Mouse (Mus musculus) gastrocnemius, postnatal 4 days (tissue): Measurements from ENCODE around the gene Kcnh1. TPM values are rescaled to one million over a fixed set of nuclear protein-coding genes. Genes with fewer than 3 reads are reported as not detected.

ENCODE experiments used
- DNase-seq, 2 experiments: peaks; one replicate each; pipeline ENCODE4 v3.0.0; 2021 to 2022; ENCODE audit warnings: low spot score in 2 of 2, mixed read lengths in 2 of 2
- total RNA-seq, 2 experiments: library from RNA; stranded (reverse); gene quantifications; 2 replicates each; pipeline ENCODE4 v1.2.3; 2021

Kcnh1 gene
- total RNA-seq, 2 experiments from 2014 or later: 0.10 to 0.12 TPM

DNA sequence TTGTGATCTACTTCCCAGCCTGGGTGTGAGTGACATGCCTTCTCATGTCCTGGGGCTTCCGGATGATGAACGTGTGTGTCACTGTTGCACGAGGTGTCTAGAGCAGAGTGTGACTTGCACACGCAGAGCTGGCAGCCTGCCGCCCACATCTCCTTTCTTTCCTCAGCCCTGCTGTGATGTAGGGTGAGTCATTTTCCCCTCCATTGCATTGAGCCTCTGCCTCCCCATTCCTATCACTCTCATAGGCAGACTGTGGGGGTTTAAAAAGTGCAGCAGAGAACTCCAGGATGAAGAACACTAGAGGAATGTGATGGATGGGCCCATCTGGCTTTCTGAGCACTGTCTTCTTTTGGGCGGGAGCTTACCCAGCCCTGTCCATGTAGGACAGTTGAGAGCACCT, 76.4 kb downstream of the Kcnh1 start:
- no peak for DNase-seq

DNA sequence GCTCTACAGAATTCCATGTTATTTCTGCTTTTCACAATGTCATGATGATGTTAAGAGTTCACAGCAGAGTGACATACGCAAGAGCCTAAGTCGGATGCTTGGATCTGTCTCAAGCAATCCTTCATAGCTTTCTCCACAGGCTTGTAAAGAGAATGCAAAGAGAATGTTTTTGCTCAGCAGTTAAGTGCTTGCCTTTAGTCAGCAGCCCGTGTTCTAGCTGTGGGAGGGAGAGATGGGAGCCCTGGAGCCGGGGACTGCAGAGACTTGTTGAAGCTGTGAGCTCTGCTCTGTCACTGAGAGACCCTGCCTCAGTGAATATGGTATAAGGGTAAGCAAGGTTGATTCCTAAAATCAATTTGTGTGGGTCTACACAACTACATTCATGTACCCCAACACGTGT, 78.3 kb downstream of the Kcnh1 start:
- DNase-seq: no peak

DNA sequence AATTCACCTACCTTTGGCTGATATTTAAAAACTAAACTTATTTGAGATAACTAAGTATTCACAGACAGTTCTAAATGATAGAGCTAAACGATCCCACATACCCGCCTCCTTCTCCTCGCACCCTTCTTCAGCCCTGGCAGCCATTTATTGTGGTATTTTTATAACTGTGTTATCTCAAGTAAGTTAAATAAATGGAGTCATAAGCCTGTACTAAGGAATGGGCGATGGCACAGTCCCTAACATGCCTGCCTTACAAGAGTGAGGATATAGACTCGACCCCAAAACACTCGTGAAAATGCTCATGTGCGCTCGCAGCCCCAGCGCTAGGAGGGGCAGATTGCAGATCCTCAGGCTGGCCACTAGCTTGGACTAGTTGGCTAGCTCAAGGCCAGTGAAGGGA, 79.3 kb downstream of the Kcnh1 start:
- no peak for DNase-seq

DNA sequence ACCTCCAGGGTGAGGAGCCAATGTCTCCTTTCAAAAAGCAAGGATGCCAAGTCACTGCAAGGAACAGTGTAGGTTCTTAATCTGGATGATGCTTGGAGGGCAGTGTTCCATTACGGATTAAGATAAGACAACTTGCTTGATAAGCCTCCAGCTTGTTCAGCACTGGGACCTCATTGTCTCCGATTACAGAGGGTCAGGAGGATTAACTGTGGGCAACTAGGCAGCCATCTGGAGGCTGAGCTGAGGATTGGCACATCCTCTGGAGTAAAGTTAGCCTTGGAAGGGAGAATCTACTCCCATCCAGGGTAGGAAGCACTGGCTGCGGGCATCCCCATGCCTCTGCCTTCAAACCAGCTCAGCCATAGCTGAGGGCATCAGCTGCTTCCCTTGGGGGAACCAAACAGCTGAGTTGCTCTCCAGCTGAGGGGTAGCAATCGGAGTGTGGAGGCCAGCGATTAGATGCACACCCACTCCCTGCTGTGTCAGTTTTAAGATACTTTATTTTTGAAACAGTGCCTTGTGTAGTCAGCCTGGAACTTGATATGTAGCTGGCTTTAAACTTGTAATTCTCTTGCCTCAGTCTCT, 87.3 kb downstream of the Kcnh1 start:
- DNase-seq: no peak

DNA sequence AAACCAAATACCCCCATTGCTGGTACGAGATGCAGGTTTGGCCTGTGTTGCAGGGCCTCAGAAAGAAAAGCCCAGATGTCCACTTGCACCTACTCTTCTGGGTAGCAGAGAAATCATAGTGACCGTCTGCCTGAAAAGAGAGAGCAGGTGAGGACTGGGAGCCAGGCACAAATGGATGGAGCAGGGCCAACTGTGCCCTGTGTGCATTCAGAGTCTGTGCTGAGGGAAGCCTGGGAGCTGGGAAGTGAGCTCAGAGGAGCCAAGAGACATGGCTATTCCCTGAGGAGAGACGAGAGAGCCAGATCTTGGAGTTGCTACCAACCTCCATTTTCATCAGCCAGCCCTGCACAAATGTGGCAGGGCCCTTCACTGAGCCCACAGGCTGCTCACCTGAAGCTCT, 93.8 kb downstream of the Kcnh1 start:
- no peak for DNase-seq

DNA sequence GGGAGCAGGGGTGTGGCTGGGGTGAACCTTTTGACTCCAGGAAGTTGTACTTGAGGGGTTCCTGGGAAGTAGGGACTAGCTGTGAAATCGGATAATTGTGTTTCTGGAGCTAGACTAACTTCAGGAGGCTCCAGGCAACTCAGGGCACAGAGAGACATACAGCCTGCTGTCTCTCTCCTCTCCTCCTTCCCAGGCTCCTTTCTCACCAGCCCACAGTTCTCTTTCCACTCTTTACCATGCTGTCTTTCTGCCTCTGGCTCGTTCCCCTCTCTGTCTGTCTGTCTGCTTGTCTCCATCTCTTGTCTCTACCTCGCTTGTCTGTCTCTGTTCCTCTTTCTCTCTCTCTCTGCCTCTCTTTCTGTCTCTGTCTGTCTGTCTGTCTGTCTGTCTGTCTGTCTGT, 94.4 kb downstream of the Kcnh1 start:
- DNase-seq: no peak

DNA sequence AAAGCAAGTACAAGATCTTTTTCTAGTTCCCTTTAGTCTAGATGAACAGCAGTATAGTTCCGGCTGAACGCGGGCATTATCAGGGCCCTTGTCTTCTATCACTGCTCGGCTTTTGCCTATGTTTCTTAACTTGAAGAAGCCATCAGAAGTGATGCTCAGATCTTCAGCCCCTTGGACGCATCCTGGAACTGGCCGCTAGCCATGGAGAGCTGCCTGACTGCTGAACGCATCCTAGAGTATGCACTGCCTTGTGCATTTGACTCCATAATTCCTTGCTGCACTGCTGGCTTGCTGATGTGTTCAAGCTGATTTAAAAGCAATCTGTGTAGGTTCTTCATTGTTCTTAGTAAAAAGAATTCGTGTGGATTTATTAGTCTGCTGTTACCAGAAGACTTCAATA, 97.9 kb downstream of the Kcnh1 start:
- DNase-seq: no peak

DNA sequence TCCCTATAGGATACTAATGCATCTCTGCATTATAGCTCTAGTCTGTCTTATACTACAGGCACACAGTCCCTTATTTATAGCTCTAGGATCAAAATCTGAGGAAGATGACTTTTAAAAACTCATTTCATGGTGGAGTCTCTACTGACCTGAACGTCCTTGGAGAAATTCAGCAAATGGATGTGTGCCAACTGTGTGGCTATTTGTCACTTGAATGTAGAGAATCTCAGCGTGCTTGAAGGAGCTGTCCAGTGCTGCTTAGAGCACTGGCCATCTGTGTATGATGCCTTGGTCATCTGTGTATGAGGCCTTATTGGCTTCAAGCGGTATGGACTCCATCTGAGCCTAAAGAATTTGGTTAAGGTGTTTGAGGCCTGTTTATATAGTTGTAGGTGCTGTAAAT, 100.7 kb downstream of the Kcnh1 start:
- no peak for DNase-seq

DNA sequence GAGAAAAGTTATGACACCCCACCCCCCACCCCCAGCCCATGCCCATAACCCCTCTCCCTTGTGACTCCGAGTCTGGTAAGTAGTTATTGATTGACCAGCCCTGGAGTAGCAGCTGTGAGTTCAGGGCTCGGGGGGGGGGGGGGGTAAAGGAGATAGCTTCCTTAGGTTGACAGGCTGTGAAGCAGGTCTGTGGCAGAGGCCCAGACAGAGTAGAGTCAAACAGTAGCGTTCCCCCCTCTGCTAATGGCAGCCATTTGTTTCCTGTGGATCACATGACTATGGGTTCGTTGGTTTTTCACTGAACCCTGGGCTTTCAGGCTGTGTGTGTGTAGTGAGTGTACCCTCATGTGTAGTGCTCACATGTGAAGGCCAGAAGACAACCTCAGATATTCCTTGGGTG, 102.8 kb downstream of the Kcnh1 start:
- no peak for DNase-seq

DNA sequence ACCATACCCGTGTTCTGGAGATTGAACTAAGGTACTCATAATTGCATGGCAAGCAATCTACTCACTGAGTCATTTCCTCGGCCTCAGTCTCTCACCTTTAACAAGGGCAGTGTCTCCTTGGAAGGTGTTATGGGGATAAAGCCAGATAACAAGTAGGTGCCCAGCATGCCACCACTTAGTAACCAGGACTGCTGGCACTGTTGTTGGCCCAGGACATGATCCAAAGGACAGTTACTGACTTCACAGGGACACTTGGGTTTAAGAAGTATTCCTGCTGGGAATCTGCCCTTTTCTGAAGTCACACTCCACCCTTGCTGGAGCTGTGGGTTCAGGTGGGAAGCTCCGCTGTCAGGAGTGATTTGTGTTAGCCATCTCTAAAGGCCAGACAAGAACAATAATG, 103.3 kb downstream of the Kcnh1 start:
- DNase-seq: no peak

DNA sequence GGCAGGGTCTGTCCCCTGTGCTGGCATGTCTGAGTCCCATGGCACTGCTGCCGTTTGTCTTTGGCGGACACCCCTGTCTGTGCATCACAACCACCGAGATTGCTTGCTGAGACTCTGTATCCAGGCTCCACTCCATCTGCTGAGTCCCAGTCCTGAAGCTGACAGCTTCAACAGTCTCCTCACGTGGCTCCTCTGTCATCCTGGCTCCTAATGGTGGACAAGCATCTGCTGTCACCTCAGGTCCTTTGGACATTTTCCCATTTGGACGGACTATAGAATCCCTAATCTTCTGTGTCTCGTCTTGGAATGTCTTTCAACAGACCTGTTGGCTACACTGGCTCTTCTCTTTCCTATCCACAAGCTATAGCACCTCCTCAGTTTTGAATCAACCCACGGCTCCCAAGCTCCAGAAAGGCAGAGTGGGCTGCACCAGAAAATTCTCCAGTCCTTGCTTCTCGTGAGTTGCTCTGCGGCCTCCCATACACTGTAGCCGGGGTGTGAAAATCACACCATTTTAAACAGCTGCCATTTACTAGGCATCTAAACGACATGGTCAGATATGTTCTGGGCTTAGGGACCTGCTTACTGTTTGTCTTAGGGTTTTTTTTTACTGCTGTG, 104.8 kb downstream of the Kcnh1 start:
- DNase-seq: no peak

DNA sequence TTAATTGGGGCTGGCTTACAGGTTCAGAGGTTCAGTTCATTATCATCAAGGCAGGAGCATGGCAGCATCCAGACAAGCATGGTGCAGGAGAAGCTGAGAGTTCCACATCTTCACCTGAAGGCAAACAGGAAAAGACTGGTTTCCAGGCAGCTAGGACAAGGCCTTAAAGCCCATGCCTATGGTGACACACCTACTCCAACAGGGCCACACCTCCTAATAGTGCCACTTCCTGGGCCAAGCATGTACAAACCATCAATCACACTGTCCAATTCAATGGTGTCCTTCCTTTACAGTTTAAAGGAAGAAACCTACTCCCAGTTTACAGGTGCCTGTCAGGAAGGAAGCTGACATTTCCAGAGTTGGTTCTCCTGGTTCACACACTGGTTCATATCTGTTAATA, 105.3 kb downstream of the Kcnh1 start:
- no peak for DNase-seq

DNA sequence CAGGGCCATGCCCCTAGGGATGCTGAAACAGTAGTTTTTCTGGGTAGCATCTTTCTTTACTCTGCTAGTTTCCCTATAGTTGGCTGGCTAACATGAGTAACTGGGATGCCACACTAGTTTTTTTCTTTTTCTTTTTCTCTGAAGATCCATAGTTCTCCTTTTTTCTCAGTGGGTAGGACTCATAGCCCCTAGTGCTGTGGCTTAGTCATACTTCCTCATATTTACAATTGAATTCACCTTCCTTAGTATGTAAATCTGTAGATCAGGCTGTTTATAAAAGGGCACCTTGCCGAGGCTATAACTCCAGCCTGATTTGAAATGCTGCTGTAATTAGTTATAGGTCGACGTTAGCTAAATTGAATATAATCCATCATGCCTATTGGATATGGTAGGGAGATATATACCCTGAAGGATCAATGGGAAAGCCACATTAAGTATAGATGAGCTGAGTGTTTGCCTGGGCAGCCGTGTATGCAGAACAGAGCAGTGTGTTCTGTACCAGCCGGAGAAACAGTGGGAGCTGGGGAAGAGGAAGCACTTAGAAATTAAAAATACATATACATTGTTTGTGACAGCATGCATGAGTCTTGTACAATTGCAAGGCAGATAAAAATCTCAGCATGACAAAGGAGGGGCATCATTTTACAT, 107.0 kb downstream of the Kcnh1 start:
- DNase-seq: no peak

DNA sequence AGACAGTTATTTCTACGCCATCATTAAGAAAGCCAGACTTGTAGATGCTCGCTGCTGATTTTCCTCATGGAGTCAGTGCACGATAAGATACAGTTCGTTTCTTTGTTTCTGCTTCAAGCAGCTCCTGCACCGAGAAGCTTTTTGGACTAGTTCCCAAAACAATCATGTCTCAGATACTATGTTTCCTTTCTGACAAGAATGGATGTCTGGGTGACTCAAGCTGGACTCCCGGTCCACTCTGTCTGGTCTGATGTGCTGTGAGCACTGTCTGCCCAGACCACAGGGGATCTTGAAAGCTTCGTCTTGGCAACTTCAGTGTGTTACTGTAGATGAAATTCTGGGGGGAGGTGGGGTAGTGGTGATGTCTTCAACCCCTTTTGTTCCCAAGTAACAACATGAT, 109.8 kb downstream of the Kcnh1 start:
- DNase-seq: no peak

DNA sequence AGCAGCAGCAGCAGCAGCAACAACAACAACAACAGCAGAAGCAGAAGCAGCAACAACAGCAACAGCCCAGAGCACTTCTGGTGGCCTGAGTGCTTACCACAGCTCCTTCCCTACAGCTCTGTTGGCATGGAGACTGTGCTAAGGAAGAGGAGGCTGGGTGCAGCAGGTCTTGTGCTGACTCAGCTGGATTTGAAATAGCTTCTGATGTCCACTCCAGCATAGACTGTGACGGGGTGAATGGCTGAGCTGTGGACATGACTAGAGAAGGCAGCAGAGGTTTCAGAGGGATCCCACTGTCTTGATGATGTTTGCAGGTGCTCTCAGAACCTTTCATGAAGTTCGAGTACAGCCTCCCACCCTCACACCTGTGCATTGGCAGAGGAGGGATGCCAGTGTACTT, 113.0 kb downstream of the Kcnh1 start:
- no peak for DNase-seq

DNA sequence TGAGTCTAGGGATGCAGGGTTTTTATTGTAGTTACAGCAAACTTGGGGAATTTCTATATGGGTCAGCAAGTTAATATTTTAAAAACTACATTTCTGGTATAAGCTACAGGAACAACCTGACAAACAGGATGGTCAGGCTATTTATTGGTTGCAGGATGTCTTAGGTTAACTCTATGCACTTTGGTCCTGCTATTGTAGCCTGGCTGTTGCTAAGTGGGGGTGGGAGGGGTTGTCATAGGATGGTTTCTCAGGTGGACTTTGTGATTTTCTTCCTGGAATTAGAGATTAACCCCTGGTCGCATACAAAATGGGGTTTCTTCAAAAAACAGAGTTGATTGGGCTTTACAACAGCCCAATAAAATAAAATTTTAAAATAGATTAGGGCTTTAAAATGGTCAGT, 114.6 kb downstream of the Kcnh1 start:
- DNase-seq: no peak

DNA sequence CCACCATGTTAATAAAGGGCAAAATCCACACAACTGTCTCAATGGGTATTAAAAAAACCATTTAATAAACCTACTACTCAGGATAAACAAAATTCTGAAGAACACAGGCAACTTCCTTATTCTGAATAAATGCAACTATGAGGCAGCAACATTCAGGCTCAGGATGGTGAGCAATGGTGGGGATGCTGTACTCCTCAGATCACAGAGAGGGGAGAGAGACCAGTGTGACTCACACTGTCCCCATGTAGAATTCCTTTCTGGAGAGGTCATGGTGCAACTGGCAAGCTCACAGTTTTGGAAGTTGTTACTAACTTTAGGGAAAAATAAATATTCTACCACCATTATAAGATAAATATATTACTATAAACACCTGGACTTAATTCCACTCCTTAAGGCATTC, 116.5 kb downstream of the Kcnh1 start:
- no peak for DNase-seq

DNA sequence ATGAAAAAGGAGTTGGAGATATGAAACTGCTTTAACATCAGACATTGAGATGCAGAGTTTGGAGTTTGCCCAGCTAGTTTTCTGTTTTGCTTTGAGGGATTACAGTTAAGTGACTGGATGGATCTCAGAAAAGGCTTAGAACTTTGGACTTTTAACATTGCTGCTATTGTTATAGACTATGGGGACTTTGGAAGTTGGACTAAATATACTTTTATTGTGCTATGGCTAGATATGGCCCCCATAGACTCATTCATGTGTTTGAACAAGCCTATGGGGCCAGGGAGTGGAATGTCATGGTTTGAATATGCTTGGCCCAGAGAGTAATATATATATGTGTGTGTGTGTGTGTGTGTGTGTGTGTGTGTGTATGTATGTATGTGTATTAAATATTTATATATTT, 120.7 kb downstream of the Kcnh1 start:
- no peak for DNase-seq

DNA sequence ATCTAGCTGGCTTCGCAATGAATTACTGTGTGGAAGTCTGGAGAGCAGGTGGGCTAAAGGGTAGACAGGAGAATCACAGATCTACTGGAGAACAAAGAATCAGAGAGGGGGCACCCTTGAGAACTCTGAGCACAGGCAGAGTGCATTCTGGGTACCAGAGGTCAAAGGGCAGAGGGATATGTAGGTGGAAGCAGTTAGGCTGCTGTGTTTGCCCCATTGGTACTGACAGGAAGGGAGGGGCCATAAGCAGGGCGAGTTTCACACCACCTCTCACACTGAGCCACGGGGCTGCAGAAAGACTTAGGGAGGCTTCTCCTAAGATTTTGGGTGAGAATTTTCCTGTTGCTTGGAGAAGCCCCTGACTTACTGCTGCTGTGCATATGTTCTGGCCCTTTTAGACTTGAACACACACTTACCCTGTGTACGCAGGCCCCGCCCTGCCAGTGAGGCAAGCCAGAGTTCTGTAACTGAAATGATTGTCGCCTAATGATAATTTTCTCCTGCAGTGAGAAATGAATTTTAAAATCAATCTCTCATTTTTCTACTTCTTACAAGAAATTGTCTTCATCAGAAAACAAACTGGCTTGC, 121.4 kb downstream of the Kcnh1 start:
- no peak for DNase-seq

DNA sequence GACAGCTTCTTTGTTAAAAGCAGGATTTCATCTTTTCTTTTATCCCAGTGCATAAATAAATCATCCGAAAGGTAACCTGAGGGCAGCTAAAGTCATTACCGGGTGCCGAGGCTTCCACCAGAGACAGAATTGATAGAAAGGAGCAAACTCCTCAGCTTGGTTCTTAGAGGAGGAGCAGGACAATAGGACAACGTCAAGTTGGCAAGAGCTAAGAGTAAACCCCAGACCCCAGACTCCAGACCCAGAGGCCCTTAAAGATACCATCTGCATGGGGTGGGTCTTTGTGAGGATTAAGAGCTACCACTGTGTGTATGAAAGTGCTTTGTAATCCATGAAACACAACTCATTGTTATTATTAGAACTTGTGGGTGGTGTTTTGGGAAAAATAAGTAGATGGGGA, 121.9 kb downstream of the Kcnh1 start:
- no peak for DNase-seq

DNA sequence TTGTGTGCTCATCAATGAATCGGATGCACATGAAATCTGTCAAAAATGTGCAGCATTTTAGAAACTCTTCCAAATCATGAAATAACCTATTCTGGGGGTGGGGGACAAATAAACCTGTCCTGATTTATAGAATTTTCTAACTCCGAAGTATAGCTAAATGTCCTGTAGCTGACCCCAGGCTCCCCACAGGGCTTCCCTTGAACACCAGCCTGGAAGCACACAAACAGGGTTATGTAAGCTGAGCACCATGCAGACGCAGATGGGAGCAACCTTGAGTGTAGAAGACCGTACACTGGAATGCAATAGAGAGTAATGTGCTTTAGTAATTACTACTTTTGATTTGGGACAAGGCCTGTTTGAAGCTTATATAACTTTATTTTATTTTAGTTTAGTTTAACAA, 122.4 kb downstream of the Kcnh1 start:
- DNase-seq: no peak

DNA sequence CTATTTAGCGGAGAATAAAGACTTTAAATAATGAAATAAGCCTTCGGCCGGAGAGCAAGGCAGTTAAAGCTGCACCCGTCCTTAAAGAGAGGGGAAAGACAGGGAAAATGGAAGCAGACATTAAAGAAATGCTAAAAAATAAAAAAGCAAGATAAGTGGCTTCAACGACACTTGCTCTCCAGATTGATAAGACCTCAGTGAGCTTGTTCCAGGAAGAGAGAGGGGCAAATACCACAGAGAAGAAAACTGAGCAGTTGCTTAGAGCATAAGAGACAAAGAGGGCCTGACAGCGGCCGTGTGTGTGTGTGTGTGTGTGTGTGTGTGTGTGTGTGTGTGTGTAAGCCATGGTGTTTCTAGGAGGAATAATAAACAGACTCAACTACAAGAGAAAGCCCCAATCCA, 123.0 kb downstream of the Kcnh1 start:
- no peak for DNase-seq

DNA sequence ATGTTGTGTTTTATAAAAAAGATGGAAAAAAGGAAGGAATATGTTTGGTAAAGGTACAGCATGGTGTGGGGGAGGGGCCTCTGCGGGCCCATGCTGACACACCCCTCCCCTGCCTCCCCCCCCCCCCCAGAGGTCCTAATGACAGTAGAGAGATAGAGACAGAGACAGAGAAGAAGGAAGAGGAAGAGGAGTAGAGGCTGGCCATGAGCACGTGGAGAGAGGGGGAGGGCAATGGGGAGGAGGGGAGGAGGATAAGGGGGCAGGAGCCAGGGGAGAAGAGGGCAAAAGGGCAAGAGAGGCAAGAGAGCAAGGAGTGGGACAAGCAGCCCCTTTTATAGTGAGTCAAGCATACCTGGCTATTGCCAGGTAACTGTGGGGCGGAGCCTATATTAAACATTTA, 123.5 kb downstream of the Kcnh1 start:
- no peak for DNase-seq
